Mouse (Mus musculus): ENCODE measurements around the gene Fam72a.

DNA sequence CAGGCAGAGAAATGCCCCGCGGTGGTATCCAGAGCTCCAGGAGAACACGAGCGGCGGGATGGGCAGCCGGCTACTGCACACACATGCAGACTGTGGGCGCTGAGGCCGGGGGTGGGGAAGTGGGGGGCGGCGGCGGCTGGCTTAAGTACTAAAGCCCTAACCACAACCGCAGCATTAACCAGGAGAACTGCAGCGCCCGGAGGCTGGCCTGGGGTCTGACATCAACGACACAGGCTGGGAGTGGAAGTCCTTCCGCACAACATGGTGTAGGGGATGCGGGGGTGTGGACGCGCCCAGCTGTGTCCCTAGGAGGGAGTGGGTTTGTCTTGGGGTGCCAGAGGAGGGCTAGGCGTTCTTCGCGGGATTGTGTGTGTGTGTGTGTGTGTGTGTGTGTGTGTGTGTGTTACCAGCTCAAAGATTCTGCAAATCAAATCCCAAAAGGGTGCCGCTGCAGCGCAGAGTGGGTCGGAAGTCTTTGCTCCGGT, 2.6 kb upstream of the Fam72a start:
- no peak for TF ChIP-seq CTCF (IDR thresholded peaks at IDR 0.05; ENCODE audit: extremely low read depth, insufficient read length, insufficient replicate concordance, low read depth, low read length)
- no peak for TF ChIP-seq POLR2A (IDR thresholded peaks at IDR 0.05; ENCODE audit: low read depth, low read length)

All from small intestine, adult 2 months (tissue).